Mouse (Mus musculus): Measurements from ENCODE around the gene Tm9sf4. TPM values are rescaled to one million over a fixed set of nuclear protein-coding genes. Genes with fewer than 3 reads are reported as not detected.
A peak's percentile ranks its signal among the peaks of the same experiment; 100 is the strongest.

Tm9sf4 gene
- polyA plus RNA-seq (2015; fragmentation: Nextera tagmentation; extraction: Ambion mirVana) = 29.3 and 35.6 TPM in 2 replicates

GRCm38 (mm10) chr2:153160844-153161683 lies at the start of gene Tm9sf4:
Tm9sf4 (plus strand) TSS chr2:153161303.
- peak; percentile 83 for DNase-seq
- 7% methylated on average over 34 of the region's 34 CpGs for WGBS (ENCODE audit: insufficient replicate concordance)
- Histone ChIP-seq H3K27me3 (no peaks in the 10 kb centered on the region), H3K4me3 (replicated peaks) (peak within 1 kb of the TSS; percentile 85), H3K9ac (peak within 1 kb of the TSS; percentile 87), H3K4me1 (replicated peaks) (peaks cover 26% of the 10 kb centered on the region), H3K9me3 (replicated peaks) (no peaks in the 10 kb centered on the region), H3K36me3 (no peaks in the 10 kb centered on the region), H3K4me2 (peak within 1 kb of the TSS; percentile 93), H3K27ac (peak within 1 kb of the TSS; percentile 83)
- peak; percentile 85 for ATAC-seq (ENCODE audit: low read depth)

- H3K9ac ChIP-seq = no peak overlapping the region
- H3K4me1 ChIP-seq (replicated peaks) = peaks cover 9% of the 10 kb centered on the region; the same call in 1 of the 2 replicates
- H3K27me3 ChIP-seq = peaks cover 15% of the 10 kb centered on the region; the same call in 1 of the 2 replicates
- no peaks in the 10 kb centered on the region for H3K9me3 ChIP-seq (replicated peaks)
- ATAC-seq (ENCODE audit: low read depth) (no peak), DNase-seq (no peak)
- H3K27ac ChIP-seq = no peak overlapping the region
- no peak overlapping the region for H3K4me3 ChIP-seq (replicated peaks)
- 27% methylated on average over 4 of the region's 4 CpGs for WGBS (ENCODE audit: insufficient replicate concordance)
- H3K4me2 ChIP-seq = no peak overlapping the region
- H3K36me3 ChIP-seq = no peaks in the 10 kb centered on the region
Measured at GRCm38 (mm10) chr2:153115679-153116081, 45.4 kb upstream of the Tm9sf4 start.

GRCm38 (mm10) chr2:153117051-153117486 lies 44.0 kb upstream of the Tm9sf4 start:
- 0 out of 2 replicates have a peak overlapping the region, but pooled peaks have one; percentile 34 for H3K27ac ChIP-seq
- DNase-seq (no peak), ATAC-seq (ENCODE audit: low read depth) (no peak)
- no peak overlapping the region for H3K9ac ChIP-seq
- no peak overlapping the region for H3K4me2 ChIP-seq
- H3K9me3 ChIP-seq (replicated peaks) = no peaks in the 10 kb centered on the region
- WGBS (ENCODE audit: insufficient replicate concordance) = 26% methylated on average over 7 of the region's 7 CpGs
- H3K4me3 ChIP-seq (replicated peaks) = no peak overlapping the region
- peaks cover 4% of the 10 kb centered on the region; the same call in 1 of the 2 replicates for H3K27me3 ChIP-seq
- H3K4me1 ChIP-seq (replicated peaks) = peaks cover 9% of the 10 kb centered on the region; the same call in 1 of the 2 replicates
- H3K36me3 ChIP-seq = no peaks in the 10 kb centered on the region

GRCm38 (mm10) chr2:153119488-153119887 lies 41.6 kb upstream of the Tm9sf4 start:
- Histone ChIP-seq H3K9me3 (replicated peaks) (no peaks in the 10 kb centered on the region), H3K27ac (no peak overlapping the region), H3K4me1 (replicated peaks) (peaks cover 9% of the 10 kb centered on the region; the same call in 1 of the 2 replicates), H3K4me3 (replicated peaks) (no peak overlapping the region), H3K4me2 (no peak overlapping the region), H3K36me3 (no peaks in the 10 kb centered on the region), H3K9ac (no peak overlapping the region), H3K27me3 (no peaks in the 10 kb centered on the region)
- WGBS (ENCODE audit: insufficient replicate concordance) = 69% methylated on average over 6 of the region's 6 CpGs
- DNase-seq (no peak), ATAC-seq (ENCODE audit: low read depth) (no peak)

GRCm38 (mm10) chr2:153120126-153120525 lies 41.0 kb upstream of the Tm9sf4 start:
- H3K4me2 ChIP-seq = no peak overlapping the region
- H3K9ac ChIP-seq = no peak overlapping the region
- no peak for DNase-seq
- ATAC-seq (ENCODE audit: low read depth) = no peak
- H3K4me3 ChIP-seq (replicated peaks) = no peak overlapping the region
- no peak overlapping the region for H3K27ac ChIP-seq
- no peaks in the 10 kb centered on the region for H3K27me3 ChIP-seq
- H3K9me3 ChIP-seq (replicated peaks) = no peaks in the 10 kb centered on the region
- no peaks in the 10 kb centered on the region for H3K36me3 ChIP-seq
- H3K4me1 ChIP-seq (replicated peaks) = peaks cover 9% of the 10 kb centered on the region; the same call in 1 of the 2 replicates
- WGBS (ENCODE audit: insufficient replicate concordance) = 42% methylated on average over 8 of the region's 8 CpGs

- ATAC-seq (ENCODE audit: low read depth) = no peak
- Histone ChIP-seq H3K9me3 (replicated peaks) (no peaks in the 10 kb centered on the region), H3K4me3 (replicated peaks) (no peak overlapping the region), H3K27me3 (no peaks in the 10 kb centered on the region), H3K4me1 (replicated peaks) (no peaks in the 10 kb centered on the region), H3K4me2 (no peak overlapping the region), H3K9ac (no peak overlapping the region), H3K27ac (no peak overlapping the region), H3K36me3 (no peaks in the 10 kb centered on the region)
- 57% methylated on average over 8 of the region's 8 CpGs for WGBS (ENCODE audit: insufficient replicate concordance)
- DNase-seq = no peak
Measured at GRCm38 (mm10) chr2:153121821-153122615, 39.1 kb upstream of the Tm9sf4 start.

- WGBS (ENCODE audit: insufficient replicate concordance) = 65% methylated on average over 7 of the region's 7 CpGs
- Histone ChIP-seq H3K4me1 (replicated peaks) (no peaks in the 10 kb centered on the region), H3K36me3 (no peaks in the 10 kb centered on the region), H3K9me3 (replicated peaks) (no peaks in the 10 kb centered on the region), H3K9ac (no peak overlapping the region), H3K27me3 (no peaks in the 10 kb centered on the region), H3K27ac (no peak overlapping the region), H3K4me3 (replicated peaks) (no peak overlapping the region), H3K4me2 (no peak overlapping the region)
- DNase-seq (no peak), ATAC-seq (ENCODE audit: low read depth) (no peak)
Measured at GRCm38 (mm10) chr2:153122701-153123100, 38.4 kb upstream of the Tm9sf4 start.

GRCm38 (mm10) chr2:153125875-153126274 lies 35.2 kb upstream of the Tm9sf4 start:
- no peak for ATAC-seq (ENCODE audit: low read depth)
- H3K4me2 ChIP-seq = no peak overlapping the region
- DNase-seq = no peak
- no peaks in the 10 kb centered on the region for H3K36me3 ChIP-seq
- H3K27me3 ChIP-seq = 0 out of 2 replicates have a peak, but pooled peaks cover 2% of the 10 kb centered on the region
- no peak overlapping the region for H3K9ac ChIP-seq
- H3K9me3 ChIP-seq (replicated peaks) = no peaks in the 10 kb centered on the region
- no peaks in the 10 kb centered on the region for H3K4me1 ChIP-seq (replicated peaks)
- 36% methylated on average over 5 of the region's 5 CpGs for WGBS (ENCODE audit: insufficient replicate concordance)
- no peak overlapping the region for H3K4me3 ChIP-seq (replicated peaks)
- no peak overlapping the region for H3K27ac ChIP-seq

- no peaks in the 10 kb centered on the region for H3K36me3 ChIP-seq
- no peak overlapping the region for H3K4me2 ChIP-seq
Measured at GRCm38 (mm10) chr2:153131019-153131418, 30.1 kb upstream of the Tm9sf4 start.

GRCm38 (mm10) chr2:153134237-153134636 lies 26.9 kb upstream of the Tm9sf4 start:
- Histone ChIP-seq H3K36me3 (no peaks in the 10 kb centered on the region), H3K27me3 (0 out of 2 replicates have a peak, but pooled peaks cover 5% of the 10 kb centered on the region), H3K9me3 (replicated peaks) (no peaks in the 10 kb centered on the region), H3K9ac (no peak overlapping the region), H3K4me1 (replicated peaks) (no peaks in the 10 kb centered on the region), H3K27ac (no peak overlapping the region), H3K4me3 (replicated peaks) (no peak overlapping the region), H3K4me2 (no peak overlapping the region)
- 33% methylated on average over 5 of the region's 5 CpGs for WGBS (ENCODE audit: insufficient replicate concordance)
- no peak for DNase-seq
- ATAC-seq (ENCODE audit: low read depth) = no peak

More at GRCm38 (mm10) chr2:153131019-153131418, 30.1 kb upstream of the Tm9sf4 start:
- no peak overlapping the region for H3K4me3 ChIP-seq (replicated peaks)
- DNase-seq (no peak), ATAC-seq (ENCODE audit: low read depth) (no peak)
- no peak overlapping the region for H3K27ac ChIP-seq
- H3K9me3 ChIP-seq (replicated peaks) = no peaks in the 10 kb centered on the region
- H3K4me1 ChIP-seq (replicated peaks) = no peaks in the 10 kb centered on the region
- H3K27me3 ChIP-seq = 0 out of 2 replicates have a peak, but pooled peaks cover 2% of the 10 kb centered on the region
- H3K9ac ChIP-seq = no peak overlapping the region
- WGBS (ENCODE audit: insufficient replicate concordance) = 16% methylated on average over 6 of the region's 6 CpGs

GRCm38 (mm10) chr2:153136211-153136610 lies 24.9 kb upstream of the Tm9sf4 start:
- 56% methylated on average over 4 of the region's 4 CpGs for WGBS (ENCODE audit: insufficient replicate concordance)
- no peak overlapping the region for H3K4me3 ChIP-seq (replicated peaks)
- H3K27me3 ChIP-seq = 0 out of 2 replicates have a peak, but pooled peaks cover 3% of the 10 kb centered on the region
- H3K9ac ChIP-seq = no peak overlapping the region
- ATAC-seq (ENCODE audit: low read depth) (no peak), DNase-seq (no peak)
- H3K36me3 ChIP-seq = no peaks in the 10 kb centered on the region
- H3K27ac ChIP-seq = no peak overlapping the region
- no peaks in the 10 kb centered on the region for H3K4me1 ChIP-seq (replicated peaks)
- H3K9me3 ChIP-seq (replicated peaks) = no peaks in the 10 kb centered on the region
- H3K4me2 ChIP-seq = no peak overlapping the region

All from liver, embryonic 13.5 days (tissue).